Mouse (Mus musculus): ENCODE results near the gene 1110059E24Rik. TPM values are rescaled to one million over a fixed set of nuclear protein-coding genes. Genes with fewer than 3 reads are reported as not detected.

Gene 1110059E24Rik
- polyA plus RNA-seq, 1 experiment = 17.1 TPM

DNA sequence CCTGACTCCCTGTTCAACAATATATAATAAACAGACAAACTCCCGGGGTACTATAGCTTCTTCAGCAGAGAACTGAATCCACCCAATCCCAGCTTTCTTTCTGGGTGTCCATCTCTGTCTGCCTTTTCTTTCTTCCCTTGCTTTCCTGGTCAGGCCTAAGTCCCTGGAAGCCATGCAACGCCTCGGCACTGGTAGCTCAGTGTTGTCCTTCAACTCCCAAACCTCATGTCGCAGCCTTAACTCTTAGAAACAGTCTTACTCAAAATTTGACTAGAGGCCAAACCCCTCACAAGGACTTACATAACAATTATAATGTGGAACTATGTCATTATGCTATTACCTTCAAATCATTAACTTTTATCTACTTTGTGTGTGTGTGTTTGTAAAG is 28.6 kb downstream of the 1110059E24Rik start:
- no peak overlapping the region for H3K4me3 ChIP-seq (ENCODE audit: insufficient read depth, poor library complexity, severe bottlenecking)
- no peak overlapping the region for H3ac ChIP-seq (ENCODE audit: control insufficient read depth, insufficient read length, low read depth)
- H3K79me2 ChIP-seq (ENCODE audit: control insufficient read depth, insufficient read depth) = peaks cover 43% of the 10 kb centered on the region
- no peaks in the 10 kb centered on the region for H3K36me3 ChIP-seq (ENCODE audit: control insufficient read depth, insufficient read depth)
- H3K27me3 ChIP-seq (ENCODE audit: control insufficient read depth, insufficient read depth, insufficient read length) = no peaks in the 10 kb centered on the region
- H3K79me3 ChIP-seq (ENCODE audit: low read depth) = peaks cover 7% of the 10 kb centered on the region
- TF ChIP-seq MAX (IDR thresholded peaks at IDR 0.05) = no peak
- no peak for TF ChIP-seq CEBPB (IDR thresholded peaks at IDR 0.05; ENCODE audit: low read depth)
- no peak for TF ChIP-seq FOSL1 (IDR thresholded peaks at IDR 0.05; ENCODE audit: insufficient read depth, low read length, poor library complexity, severe bottlenecking)
- TF ChIP-seq USF1 (IDR thresholded peaks at IDR 0.05; ENCODE audit: low read depth) = no peak
- TF ChIP-seq MYOG (IDR thresholded peaks at IDR 0.05; ENCODE audit: control insufficient read depth, extremely low read depth, insufficient read length) = no peak
- no peak for TF ChIP-seq MYOD1 (IDR thresholded peaks at IDR 0.05; ENCODE audit: control insufficient read depth, insufficient read length, low read depth)
- no peak for TF ChIP-seq CTCF (IDR thresholded peaks at IDR 0.05; ENCODE audit: control insufficient read depth, insufficient read depth, insufficient read length)

DNA sequence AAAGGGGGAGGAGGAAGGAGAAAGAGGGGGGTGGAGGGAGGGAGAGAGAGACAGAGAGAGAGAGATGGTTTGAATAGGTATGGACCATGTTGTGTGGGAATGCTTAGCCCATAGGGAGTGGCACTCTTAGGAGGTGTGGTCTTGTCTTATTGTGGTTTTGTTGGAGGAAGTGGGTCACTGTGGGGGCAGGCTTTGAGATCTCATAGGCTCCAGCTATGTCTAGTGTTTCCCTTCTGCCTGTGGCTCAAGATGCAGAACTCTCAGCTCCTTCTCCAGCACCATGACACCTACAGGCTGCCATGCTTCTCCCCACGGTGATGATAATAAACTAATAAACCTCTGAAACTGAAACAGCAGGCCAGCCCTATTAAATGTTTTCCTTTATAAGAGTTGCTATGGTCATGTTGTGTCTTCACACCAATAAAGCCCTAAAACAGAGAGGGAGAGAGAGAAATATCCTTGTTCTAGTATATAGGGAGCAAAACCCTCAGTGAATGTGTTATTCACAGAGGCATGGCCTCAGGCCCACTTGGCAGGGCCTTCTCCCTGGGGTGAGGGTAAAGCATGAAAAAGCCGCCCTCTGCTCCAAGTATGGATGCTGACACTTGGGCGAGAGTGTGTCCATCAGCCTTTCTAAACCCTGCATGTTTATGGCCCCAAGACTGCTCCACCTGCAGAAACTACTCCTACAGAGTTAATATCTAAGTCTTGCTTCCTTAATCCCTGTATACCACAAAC is 29.2 kb downstream of the 1110059E24Rik start:
- no peaks in the 10 kb centered on the region for H3K27me3 ChIP-seq (ENCODE audit: control insufficient read depth, insufficient read depth, insufficient read length)
- no peaks in the 10 kb centered on the region for H3K36me3 ChIP-seq (ENCODE audit: control insufficient read depth, insufficient read depth)
- peaks cover 6% of the 10 kb centered on the region for H3K79me3 ChIP-seq (ENCODE audit: low read depth)
- no peak overlapping the region for H3ac ChIP-seq (ENCODE audit: control insufficient read depth, insufficient read length, low read depth)
- peaks cover 43% of the 10 kb centered on the region for H3K79me2 ChIP-seq (ENCODE audit: control insufficient read depth, insufficient read depth)
- TF ChIP-seq USF1 (IDR thresholded peaks at IDR 0.05; ENCODE audit: low read depth) = no peak
- no peak overlapping the region for H3K4me3 ChIP-seq (ENCODE audit: insufficient read depth, poor library complexity, severe bottlenecking)

DNA sequence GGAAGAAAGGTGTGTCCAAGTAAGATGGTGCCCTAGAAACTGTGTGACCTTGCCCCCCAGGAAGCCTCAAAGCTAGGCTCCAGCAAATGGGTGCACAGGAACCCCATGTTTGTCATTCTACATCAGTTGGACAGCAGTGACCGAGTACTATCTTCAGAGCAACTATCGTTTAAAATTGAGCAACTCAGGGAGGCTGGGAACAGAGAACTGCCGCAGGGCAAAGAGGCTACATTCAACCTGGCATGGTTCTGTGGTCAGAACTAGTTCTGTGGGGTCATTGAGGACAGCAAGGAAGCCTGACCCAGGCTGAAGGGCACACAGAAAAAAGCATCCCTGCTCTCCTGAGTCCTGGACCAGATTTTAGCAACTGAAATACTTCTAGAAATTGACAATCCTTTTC is 37.0 kb downstream of the 1110059E24Rik start:
- no peaks in the 10 kb centered on the region for H3K27me3 ChIP-seq (ENCODE audit: control insufficient read depth, insufficient read depth, insufficient read length)
- peaks cover 5% of the 10 kb centered on the region for H3K79me2 ChIP-seq (ENCODE audit: control insufficient read depth, insufficient read depth)
- H3K36me3 ChIP-seq (ENCODE audit: control insufficient read depth, insufficient read depth) = no peaks in the 10 kb centered on the region
- H3ac ChIP-seq (ENCODE audit: control insufficient read depth, insufficient read length, low read depth) = no peak overlapping the region
- TF ChIP-seq CTCF (IDR thresholded peaks at IDR 0.05; ENCODE audit: control insufficient read depth, insufficient read depth, insufficient read length) (no peak), MAX (IDR thresholded peaks at IDR 0.05) (no peak)
- peaks cover 6% of the 10 kb centered on the region for H3K79me3 ChIP-seq (ENCODE audit: low read depth)
- no peak overlapping the region for H3K4me3 ChIP-seq (ENCODE audit: insufficient read depth, poor library complexity, severe bottlenecking)

DNA sequence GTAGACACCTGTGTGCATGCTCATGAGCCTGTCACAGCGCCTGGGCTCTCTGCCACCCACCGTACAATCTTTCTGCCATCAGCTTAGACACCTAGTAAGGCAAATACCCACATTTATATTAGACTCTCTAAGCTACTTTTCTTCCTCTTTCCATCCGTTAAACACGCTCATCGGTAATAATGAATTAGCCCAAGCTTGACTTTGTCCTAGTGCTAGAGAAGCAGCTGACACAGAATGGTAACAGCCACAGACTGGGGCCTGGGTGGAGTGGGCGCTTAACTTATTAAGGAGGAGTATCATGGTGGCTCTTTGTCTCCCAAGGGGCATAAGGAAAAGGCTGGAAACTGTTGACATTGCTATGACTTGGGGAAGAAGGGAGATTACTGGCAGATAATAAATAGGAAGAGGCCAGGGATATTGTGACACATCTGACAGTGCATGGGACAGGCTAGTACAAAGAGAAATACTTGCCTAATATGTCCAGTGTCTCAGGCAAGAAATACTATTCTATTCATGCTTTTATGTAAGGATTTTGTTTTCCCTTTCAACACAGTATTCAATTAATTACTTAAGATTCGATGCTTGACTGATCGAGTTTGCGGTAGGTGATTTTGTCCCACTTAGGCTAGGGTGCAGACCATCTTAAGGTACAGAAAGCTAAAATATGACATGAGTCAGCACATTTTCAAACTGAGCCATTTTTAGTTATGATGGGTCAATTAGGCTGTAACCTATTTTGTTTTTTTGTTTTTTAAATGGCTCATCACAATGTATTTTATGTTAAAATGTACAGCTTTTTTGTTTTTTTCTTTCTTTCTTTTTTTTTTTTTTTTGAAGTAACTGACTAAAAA is 40.8 kb downstream of the 1110059E24Rik start:
- Histone ChIP-seq H3K79me2 (ENCODE audit: control insufficient read depth, insufficient read depth) (peaks cover 12% of the 10 kb centered on the region), H3K79me3 (ENCODE audit: low read depth) (peaks cover 4% of the 10 kb centered on the region), H3K36me3 (ENCODE audit: control insufficient read depth, insufficient read depth) (no peaks in the 10 kb centered on the region), H3K27me3 (ENCODE audit: control insufficient read depth, insufficient read depth, insufficient read length) (no peaks in the 10 kb centered on the region), H3K4me3 (ENCODE audit: insufficient read depth, poor library complexity, severe bottlenecking) (no peak overlapping the region), H3ac (ENCODE audit: control insufficient read depth, insufficient read length, low read depth) (no peak overlapping the region)
- TF ChIP-seq CTCF (IDR thresholded peaks at IDR 0.05; ENCODE audit: control insufficient read depth, insufficient read depth, insufficient read length) (no peak), FOSL1 (IDR thresholded peaks at IDR 0.05; ENCODE audit: insufficient read depth, low read length, poor library complexity, severe bottlenecking) (no peak), USF1 (IDR thresholded peaks at IDR 0.05; ENCODE audit: low read depth) (no peak), CEBPB (IDR thresholded peaks at IDR 0.05; ENCODE audit: low read depth) (no peak), MAX (IDR thresholded peaks at IDR 0.05) (no peak), MYOD1 (IDR thresholded peaks at IDR 0.05; ENCODE audit: control insufficient read depth, insufficient read length, low read depth) (no peak), MYOG (IDR thresholded peaks at IDR 0.05; ENCODE audit: control insufficient read depth, extremely low read depth, insufficient read length) (no peak)

DNA sequence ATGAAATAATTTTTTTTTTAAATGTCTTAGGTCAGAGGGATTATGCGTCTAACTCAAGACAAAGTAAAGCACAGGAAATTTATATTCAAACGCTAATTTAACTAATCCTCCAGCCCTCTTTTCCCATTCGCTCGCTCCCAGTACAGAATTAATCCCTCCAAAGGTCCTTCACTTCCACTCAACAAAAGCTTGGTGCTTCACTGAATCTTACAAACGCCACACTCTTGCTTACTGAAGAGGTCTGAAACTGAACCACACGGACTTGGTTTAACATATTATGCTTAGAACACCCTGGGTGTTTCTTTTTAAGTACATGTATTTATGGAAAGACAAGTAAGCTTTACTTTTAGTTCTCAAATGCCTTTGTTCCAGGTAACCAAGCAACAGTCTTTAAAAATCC is 41.5 kb downstream of the 1110059E24Rik start:
- Histone ChIP-seq H3K27me3 (ENCODE audit: control insufficient read depth, insufficient read depth, insufficient read length) (no peaks in the 10 kb centered on the region), H3ac (ENCODE audit: control insufficient read depth, insufficient read length, low read depth) (no peak overlapping the region), H3K36me3 (ENCODE audit: control insufficient read depth, insufficient read depth) (no peaks in the 10 kb centered on the region), H3K79me3 (ENCODE audit: low read depth) (peaks cover 2% of the 10 kb centered on the region), H3K4me3 (ENCODE audit: insufficient read depth, poor library complexity, severe bottlenecking) (no peak overlapping the region), H3K79me2 (ENCODE audit: control insufficient read depth, insufficient read depth) (peaks cover 12% of the 10 kb centered on the region)
- TF ChIP-seq MYOD1 (IDR thresholded peaks at IDR 0.05; ENCODE audit: control insufficient read depth, insufficient read length, low read depth) (no peak), MAX (IDR thresholded peaks at IDR 0.05) (no peak), CEBPB (IDR thresholded peaks at IDR 0.05; ENCODE audit: low read depth) (no peak), CTCF (IDR thresholded peaks at IDR 0.05; ENCODE audit: control insufficient read depth, insufficient read depth, insufficient read length) (no peak), FOSL1 (IDR thresholded peaks at IDR 0.05; ENCODE audit: insufficient read depth, low read length, poor library complexity, severe bottlenecking) (no peak), MYOG (IDR thresholded peaks at IDR 0.05; ENCODE audit: control insufficient read depth, extremely low read depth, insufficient read length) (no peak), USF1 (IDR thresholded peaks at IDR 0.05; ENCODE audit: low read depth) (no peak)

DNA sequence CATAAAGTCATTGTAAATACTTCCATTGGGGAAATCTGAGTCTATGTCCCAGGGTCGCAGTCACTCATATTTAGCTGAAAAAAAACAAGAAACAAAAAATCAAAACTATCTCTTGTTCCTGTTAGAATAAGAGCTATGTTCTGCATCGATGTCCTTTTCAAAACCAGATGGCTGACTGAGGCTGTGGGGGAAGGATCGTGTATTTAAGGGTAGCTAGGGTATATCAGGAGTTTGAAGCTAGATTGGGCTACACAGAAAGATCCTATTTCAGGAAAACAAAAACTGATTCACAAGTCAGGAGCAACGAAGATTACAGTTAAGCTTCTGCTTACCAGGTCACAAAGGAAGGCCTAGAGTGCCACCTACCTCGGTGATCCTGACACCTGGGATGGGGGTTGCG is 42.5 kb downstream of the 1110059E24Rik start:
- no peaks in the 10 kb centered on the region for H3K36me3 ChIP-seq (ENCODE audit: control insufficient read depth, insufficient read depth)
- peaks cover 12% of the 10 kb centered on the region for H3K79me2 ChIP-seq (ENCODE audit: control insufficient read depth, insufficient read depth)
- no peaks in the 10 kb centered on the region for H3K27me3 ChIP-seq (ENCODE audit: control insufficient read depth, insufficient read depth, insufficient read length)
- TF ChIP-seq CEBPB (IDR thresholded peaks at IDR 0.05; ENCODE audit: low read depth) (no peak), USF1 (IDR thresholded peaks at IDR 0.05; ENCODE audit: low read depth) (no peak), CTCF (IDR thresholded peaks at IDR 0.05; ENCODE audit: control insufficient read depth, insufficient read depth, insufficient read length) (no peak), MYOG (IDR thresholded peaks at IDR 0.05; ENCODE audit: control insufficient read depth, extremely low read depth, insufficient read length) (no peak), MAX (IDR thresholded peaks at IDR 0.05) (no peak), FOSL1 (IDR thresholded peaks at IDR 0.05; ENCODE audit: insufficient read depth, low read length, poor library complexity, severe bottlenecking) (no peak), MYOD1 (IDR thresholded peaks at IDR 0.05; ENCODE audit: control insufficient read depth, insufficient read length, low read depth) (no peak)
- H3K4me3 ChIP-seq (ENCODE audit: insufficient read depth, poor library complexity, severe bottlenecking) = no peak overlapping the region
- no peak overlapping the region for H3ac ChIP-seq (ENCODE audit: control insufficient read depth, insufficient read length, low read depth)
- peaks cover 1% of the 10 kb centered on the region for H3K79me3 ChIP-seq (ENCODE audit: low read depth)
